Mouse (Mus musculus): ENCODE measurements at regions not wholly inside any gene's neighbourhood (a gene's known extent, or its start where the extent isn't known, plus 50 kb on each side); places are given as distances from the start of the nearest gene placed in this dataset.
"Not testable (repeated sequence)": the region's sequence is repeated elsewhere in the genome, so short reads cannot be mapped to it uniquely, and the experiment has no call there.

- DNase-seq = no peak
- intact Hi-C loops (cut with DNase I) = no loop called here
Measured at GRCm38 (mm10) chr6:9498921-9499320, 550.7 kb downstream of the Nxph1 start.

- DNase-seq = no peak
- intact Hi-C loops (cut with DNase I) = no loop called here
Measured at GRCm38 (mm10) chr6:9534395-9534794, 586.2 kb downstream of the Nxph1 start.

GRCm38 (mm10) chr6:9538737-9539136 lies 590.5 kb downstream of the Nxph1 start:
- no peak for DNase-seq
- intact Hi-C loops (cut with DNase I) = no loop called here

GRCm38 (mm10) chr6:9550096-9550939 lies 602.1 kb downstream of the Nxph1 start:
- intact Hi-C loops (cut with DNase I) = loop anchor here (10.0 kb wide), 1 partner anchor 224 kb away; no protein-coding TSS in a partner anchor
- DNase-seq = no peak

- DNase-seq = no peak
- intact Hi-C loops (cut with DNase I) = no loop called here
Measured at GRCm38 (mm10) chr6:9563290-9564044, 615.2 kb downstream of the Nxph1 start.

GRCm38 (mm10) chr6:9571787-9572186 lies 623.6 kb downstream of the Nxph1 start:
- intact Hi-C loops (cut with DNase I) = no loop called here

GRCm38 (mm10) chr6:9593391-9593790 lies 645.2 kb downstream of the Nxph1 start:
- intact Hi-C loops (cut with DNase I) = no loop called here
- no peak for DNase-seq

More at GRCm38 (mm10) chr6:9571787-9572186, 623.6 kb downstream of the Nxph1 start:
- no peak for DNase-seq

GRCm38 (mm10) chr6:9599418-9599817 lies 651.2 kb downstream of the Nxph1 start:
- DNase-seq = no peak
- intact Hi-C loops (cut with DNase I) = no loop called here

GRCm38 (mm10) chr6:9633931-9634330 lies 685.7 kb downstream of the Nxph1 start:
- DNase-seq = no peak
- intact Hi-C loops (cut with DNase I) = no loop called here

- intact Hi-C loops (cut with DNase I); DNase-seq: not testable (repeated sequence)
Measured at GRCm38 (mm10) chr6:9643456-9643855, 695.2 kb downstream of the Nxph1 start.

- intact Hi-C loops (cut with DNase I); DNase-seq: not testable (repeated sequence)
Measured at GRCm38 (mm10) chr6:9643926-9644325, 695.7 kb downstream of the Nxph1 start.

- intact Hi-C loops (cut with DNase I) = no loop called here
- no peak for DNase-seq
Measured at GRCm38 (mm10) chr6:9659672-9660071, 711.4 kb downstream of the Nxph1 start.

GRCm38 (mm10) chr6:9685182-9685581 lies 737.0 kb downstream of the Nxph1 start:
- DNase-seq = no peak
- intact Hi-C loops (cut with DNase I) = no loop called here

- intact Hi-C loops (cut with DNase I) = no loop called here
- DNase-seq = no peak
Measured at GRCm38 (mm10) chr6:9693714-9694113, 745.5 kb downstream of the Nxph1 start.

- DNase-seq = no peak
- intact Hi-C loops (cut with DNase I) = no loop called here
Measured at GRCm38 (mm10) chr6:9697698-9698097, 749.5 kb downstream of the Nxph1 start.

- intact Hi-C loops (cut with DNase I) = no loop called here
- no peak for DNase-seq
Measured at GRCm38 (mm10) chr6:9698193-9698592, 750.0 kb downstream of the Nxph1 start.
